Mouse (Mus musculus) adrenal gland, adult 18-20 months (tissue): ENCODE data around the gene Erbin. TPM values are rescaled to one million over a fixed set of nuclear protein-coding genes. Genes with fewer than 3 reads are reported as not detected.

Source experiments
- DNase-seq, 2 experiments: peaks; one replicate each; pipeline ENCODE4 v3.0.0; 2021 to 2022; ENCODE audit warnings: low spot score in 2 of 2
- total RNA-seq, 2 experiments: library from RNA; stranded (reverse); gene quantifications; 1 replicate in 1 of 2; 2 replicates in 1 of 2; pipeline ENCODE4 v1.2.3; 2021

Erbin gene
- total RNA-seq, 2 experiments from 2014 or later = 77.4 to 92.4 TPM

DNA sequence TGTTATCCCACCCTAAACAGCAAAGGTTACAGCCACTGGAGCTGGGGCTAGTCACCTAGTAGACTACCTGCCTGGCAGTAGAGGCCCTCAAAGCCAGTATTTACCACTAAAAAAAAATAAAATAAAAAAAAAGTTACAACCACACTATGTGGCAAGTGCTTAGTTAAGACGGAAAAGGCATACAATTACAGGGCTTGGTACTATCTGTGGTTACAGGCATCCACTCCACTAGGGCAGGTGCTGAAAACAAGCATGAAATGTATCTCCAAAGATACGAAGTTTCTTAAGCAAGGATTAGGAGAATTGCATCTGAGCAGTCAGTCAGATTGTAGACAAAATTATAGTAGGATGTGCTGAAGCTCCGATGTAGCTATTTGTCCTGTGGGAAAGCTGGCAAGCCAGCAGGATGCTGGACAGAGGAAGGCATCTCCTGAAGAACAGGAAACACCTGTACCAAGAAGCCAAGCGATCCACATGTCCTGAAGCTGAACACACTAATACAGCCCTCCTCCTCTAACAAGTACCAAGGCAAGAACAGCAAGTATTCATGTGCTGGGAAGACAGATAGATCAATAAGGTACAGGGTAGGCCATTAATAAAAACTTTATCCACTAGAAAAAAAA is 6.1 kb downstream of the Erbin start:
- no peak for DNase-seq

DNA sequence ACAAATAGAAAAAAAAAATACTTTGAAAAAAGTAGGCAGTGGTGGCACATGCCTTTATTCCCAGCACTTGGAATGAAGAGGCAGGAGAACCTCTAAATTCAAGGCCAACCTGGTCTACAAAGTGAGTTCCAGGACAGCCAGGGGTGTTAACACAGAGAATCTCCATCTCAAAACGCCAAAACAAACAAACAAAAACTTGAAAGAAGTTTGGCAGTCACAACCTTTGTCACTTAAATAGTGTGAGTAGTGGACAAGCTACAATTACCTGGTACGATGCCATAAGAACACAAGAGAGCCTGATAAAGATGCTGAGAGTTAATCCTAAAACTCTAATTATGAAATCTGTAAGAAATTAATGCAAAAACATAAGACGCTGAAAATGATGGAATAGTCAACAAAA is 8.0 kb downstream of the Erbin start:
- DNase-seq = no peak

DNA sequence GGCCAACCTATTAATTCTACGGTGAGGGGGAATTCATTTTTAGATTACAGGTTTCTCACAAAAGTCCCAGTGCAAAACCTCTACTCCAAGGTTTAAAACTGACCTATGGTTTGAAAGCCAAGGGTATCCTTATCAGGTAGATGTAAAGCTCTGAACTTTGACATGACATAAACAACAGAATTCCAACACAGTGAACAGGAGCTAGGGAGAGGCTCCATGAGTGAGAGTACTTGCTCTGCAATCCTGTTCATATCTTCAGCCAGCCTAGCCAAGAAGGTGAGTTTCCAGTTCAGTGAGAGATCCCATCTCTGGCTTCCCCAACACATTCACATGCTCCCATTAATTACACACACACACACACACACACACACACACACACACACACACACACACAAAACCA is 9.7 kb downstream of the Erbin start:
- no peak for DNase-seq

GRCm38 (mm10) chr13:103909894-103910293 is 10.4 kb downstream of the Erbin start:
- DNase-seq = no peak

- no peak for DNase-seq
These were observed 20.3 kb downstream of the Erbin start for GRCm38 (mm10) chr13:103900015-103900414.

GRCm38 (mm10) chr13:103897606-103898005 is 22.7 kb downstream of the Erbin start:
- DNase-seq = no peak

GRCm38 (mm10) chr13:103893065-103893464 is 27.2 kb downstream of the Erbin start:
- no peak for DNase-seq

DNA sequence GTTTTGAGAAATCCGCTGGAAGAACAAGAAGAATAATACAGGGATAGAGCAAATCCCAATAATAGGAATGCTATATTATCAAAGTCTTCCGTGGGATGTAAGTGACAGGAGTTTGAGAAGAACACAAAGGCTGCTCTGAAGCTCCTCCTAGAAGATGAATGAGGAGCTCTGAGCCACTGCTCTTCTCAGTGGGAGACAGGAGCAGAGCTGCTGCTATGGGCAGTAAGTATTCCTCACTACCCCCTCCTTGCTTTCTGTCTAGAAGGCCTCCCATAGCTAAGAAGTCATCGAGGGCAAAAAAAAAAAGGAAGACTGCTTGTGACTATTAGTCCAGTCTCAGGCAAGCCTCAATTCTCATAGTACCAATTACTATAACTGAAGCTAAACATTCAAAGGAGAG is 30.3 kb downstream of the Erbin start:
- no peak for DNase-seq

DNA sequence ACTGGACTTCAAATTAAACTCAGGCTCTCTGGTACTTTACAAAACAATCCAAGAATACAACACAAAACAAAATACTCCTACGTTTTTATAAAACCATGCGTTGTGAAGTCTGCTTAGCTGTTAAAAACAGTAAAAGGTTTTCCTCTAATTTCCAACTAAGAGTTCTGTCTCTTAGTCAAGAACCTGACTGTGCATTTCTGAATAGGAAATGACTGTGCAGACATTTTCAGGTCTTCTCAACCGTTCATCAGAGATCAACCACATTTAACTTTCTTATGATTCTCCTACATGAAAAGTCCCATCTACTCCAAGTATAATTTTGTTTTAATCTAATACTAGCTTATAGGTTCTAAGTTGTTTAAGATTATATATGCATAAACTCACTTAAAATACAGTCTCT is 33.8 kb downstream of the Erbin start:
- DNase-seq = no peak

DNA sequence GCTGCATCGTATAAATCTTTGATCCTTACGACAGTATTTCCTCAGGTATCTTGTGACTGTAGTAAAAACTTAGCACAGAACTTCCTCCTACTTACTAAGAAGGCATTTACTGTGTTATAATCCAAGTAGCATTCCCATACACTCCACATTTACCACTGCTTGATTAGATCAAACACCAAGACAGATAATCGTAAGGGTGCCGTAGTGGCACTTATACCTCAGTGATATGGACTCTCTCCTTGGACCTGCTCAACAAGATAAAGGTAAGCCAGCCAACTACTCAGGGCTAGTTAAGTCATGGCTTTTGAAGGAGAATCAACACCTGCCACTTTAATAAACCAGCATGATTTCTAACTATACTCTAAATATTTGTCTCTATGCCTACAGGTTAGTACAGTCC is 39.1 kb downstream of the Erbin start:
- no peak for DNase-seq

DNA sequence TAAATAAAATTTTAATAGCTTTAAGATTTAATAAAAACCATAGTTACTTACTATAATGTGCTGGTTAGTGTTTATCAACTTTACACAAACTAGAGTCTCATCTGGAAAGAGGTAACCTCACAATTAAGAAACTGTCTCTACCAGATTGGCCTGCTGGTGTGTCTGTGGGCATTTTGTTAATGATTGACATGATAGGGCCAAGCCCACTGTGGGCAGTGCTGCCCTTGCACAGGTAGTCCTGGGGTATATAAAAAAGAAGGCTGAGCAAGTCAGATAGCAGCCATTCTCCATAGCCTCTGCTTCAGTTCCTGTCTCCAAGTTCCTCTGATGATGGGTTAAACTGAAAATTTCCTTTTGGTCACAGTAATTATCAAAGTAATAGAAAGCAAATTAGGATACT is 43.6 kb downstream of the Erbin start:
- DNase-seq = no peak

GRCm38 (mm10) chr13:103875823-103876514 is 44.3 kb downstream of the Erbin start:
- DNase-seq = no peak

GRCm38 (mm10) chr13:103870786-103871185 is 49.5 kb downstream of the Erbin start:
- DNase-seq = peak in 1 of 2 experiments; percentile 40

DNA sequence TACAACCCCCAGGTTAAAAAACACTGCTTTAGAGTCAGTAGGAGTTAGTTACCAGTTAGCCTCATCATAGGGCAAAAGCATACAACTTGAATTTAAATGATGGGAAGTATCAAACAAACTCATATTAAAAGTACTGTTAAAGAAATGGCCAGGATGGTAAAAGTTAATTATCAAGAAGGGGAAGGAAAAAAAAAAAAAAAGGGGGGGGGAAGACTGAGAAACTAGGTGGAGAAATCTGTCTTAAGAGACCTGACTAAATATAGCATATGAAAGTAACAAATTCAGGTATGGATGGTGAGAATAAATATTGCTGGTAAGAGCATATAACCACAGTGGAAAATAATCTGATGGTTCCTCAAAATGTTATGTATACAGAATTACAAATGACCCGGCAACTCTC is 50.2 kb downstream of the Erbin start:
- DNase-seq = no peak

GRCm38 (mm10) chr13:103868875-103869274 is 51.4 kb downstream of the Erbin start:
- no peak for DNase-seq

DNA sequence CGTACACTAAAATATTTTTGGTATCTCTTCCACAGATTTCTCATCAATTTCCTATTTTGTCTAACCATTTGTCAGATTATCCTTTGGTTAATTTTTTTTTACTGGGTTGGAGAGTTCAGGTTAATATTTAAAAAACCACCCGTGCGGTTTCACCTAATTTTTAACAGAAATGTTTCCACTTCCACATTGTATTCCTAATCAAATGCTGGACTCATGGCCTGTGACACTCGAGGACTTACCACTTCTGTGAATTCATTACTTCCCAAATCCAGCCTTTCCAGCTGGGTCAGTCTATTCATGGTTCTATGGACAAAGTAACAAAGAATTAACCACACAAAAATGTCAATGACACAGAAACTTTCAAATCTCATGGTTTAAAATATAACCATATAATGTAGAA is 58.3 kb downstream of the Erbin start:
- no peak for DNase-seq

GRCm38 (mm10) chr13:103859041-103859440 is 61.3 kb downstream of the Erbin start:
- DNase-seq = no peak

- DNase-seq = no peak
These were observed 72.7 kb downstream of the Erbin start for GRCm38 (mm10) chr13:103847614-103848013.

GRCm38 (mm10) chr13:103841287-103842201 is 78.8 kb downstream of the Erbin start:
- no peak for DNase-seq

GRCm38 (mm10) chr13:103838619-103839018 is 81.7 kb downstream of the Erbin start:
- DNase-seq = no peak

DNA sequence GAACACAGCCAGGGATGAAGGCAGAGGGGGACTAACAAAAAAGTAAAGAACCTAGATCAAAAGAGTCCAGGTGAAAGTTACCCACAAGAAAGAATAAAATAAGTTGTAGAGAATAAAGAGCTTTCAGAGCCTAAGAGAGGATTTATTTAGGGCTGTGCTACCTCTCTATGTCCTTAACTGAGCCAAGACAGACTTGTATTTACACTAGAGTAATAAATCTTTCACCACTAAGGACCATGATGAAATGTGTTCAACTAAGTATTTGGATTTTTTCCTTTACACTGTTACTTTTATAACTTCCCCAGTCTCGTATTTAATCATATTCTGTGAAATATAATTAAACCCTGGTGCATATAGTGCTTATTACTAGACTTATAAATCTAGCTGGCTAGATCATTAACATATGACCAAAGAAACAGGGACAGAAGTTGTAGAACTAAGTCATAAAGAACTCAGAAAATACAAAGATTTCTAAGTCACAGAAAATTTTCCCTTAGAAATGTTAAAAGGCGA is 90.6 kb downstream of the Erbin start:
- DNase-seq = no peak

DNA sequence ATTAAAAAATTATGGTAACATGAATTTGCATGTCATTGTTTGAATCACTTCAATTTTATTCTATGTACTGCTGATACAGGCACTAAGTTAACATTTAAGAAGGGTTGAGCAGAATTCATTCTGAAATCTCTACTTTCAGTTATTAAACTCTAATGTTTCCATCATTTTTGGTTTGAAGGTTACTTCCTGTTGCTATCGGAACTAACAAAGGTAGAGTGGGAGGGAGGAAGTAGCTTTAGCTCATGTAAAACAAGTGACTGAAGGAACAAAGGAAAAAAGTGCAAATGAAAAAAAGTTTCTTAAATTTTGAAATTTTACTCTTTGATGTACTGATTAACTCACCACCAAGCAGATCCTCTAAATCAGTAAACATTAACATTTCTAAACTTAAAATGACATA is 98.0 kb downstream of the Erbin start:
- no peak for DNase-seq
